Mouse (Mus musculus): Measurements from ENCODE around the gene Adk. TPM values are rescaled to one million over a fixed set of nuclear protein-coding genes. Genes with fewer than 3 reads are reported as not detected.

Adk gene
- total and polyA plus RNA-seq, 3 experiments: 69.0 to 479 (median 102) TPM

DNA sequence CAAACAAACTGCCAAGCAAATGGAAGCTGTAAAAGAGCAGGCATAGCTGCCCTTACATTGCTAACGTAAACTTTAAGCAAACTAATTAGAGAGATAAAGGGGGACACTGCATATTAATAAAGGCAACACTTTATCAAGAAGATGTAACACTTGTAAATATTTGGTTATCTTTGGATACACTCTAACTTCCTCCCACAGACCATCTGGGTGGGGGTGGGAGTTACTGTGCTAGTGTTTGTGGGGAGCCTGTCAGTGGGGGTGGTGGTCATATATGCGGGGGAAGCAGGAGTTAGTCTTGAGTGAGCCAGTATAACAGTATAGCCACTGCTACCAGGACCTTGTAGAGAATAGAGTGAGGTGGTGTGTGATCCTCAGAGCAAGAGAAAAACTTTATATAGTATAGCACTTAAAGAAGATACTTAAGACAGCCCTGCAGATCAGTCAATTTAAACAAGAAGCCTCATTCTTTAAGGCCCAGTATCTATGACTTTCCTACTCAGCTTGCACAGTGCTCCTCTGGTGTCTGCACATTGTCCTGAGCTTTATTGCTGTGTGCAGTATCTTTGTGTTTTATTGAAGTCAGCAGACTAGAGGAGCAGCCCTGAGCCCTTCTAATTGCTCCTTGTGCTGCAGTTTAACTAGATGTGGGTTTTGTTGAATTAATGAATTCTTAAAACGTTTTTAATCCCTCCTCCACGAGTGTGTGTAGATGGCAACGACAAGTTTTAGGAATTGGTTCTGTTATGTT lies 10.6 kb downstream of the Adk start:
- peaks cover 4% of the 10 kb centered on the region; the same call in 1 of the 2 replicates for H3K79me2 ChIP-seq (ENCODE audit: control insufficient read depth, insufficient read depth, low read length, poor library complexity)
- H3K36me3 ChIP-seq (ENCODE audit: control insufficient read depth in 1 of 2, insufficient read depth in 2 of 2, low read length in 2 of 2): peaks cover 0 to 60% of the 10 kb centered on the region in 2 experiments; a peak in 2 of 4 replicates
- peaks cover 23 to 43% of the 10 kb centered on the region in 2 experiments for H3K4me1 ChIP-seq (ENCODE audit: control insufficient read depth in 1 of 2, insufficient read depth in 2 of 2, low read length in 2 of 2)
- H3K9ac ChIP-seq (ENCODE audit: control insufficient read depth, low read depth, low read length, poor library complexity, severe bottlenecking): 0 out of 2 replicates have a peak overlapping the region, but pooled peaks have one; percentile 25
- no peaks in the 10 kb centered on the region for H3K27me3 ChIP-seq (ENCODE audit: control insufficient read depth in 1 of 2, insufficient read depth in 2 of 2, low read length in 2 of 2)
- H3K4me3 ChIP-seq (ENCODE audit: control insufficient read depth in 1 of 2, insufficient read depth in 1 of 2, low read depth in 2 of 2, low read length in 2 of 2): peak overlapping the region in 1 of 2 experiments; percentile 5; a peak in 1 of 4 replicates
- H3K27ac ChIP-seq (ENCODE audit: control insufficient read depth, low read depth, low read length): peak overlapping the region; percentile 77
- peak; percentile 73 for DNase-seq (ENCODE audit: low read depth, low spot score)
- TF ChIP-seq POLR2A (IDR thresholded peaks at IDR 0.05; ENCODE audit: control insufficient read depth in 1 of 2, insufficient read depth in 1 of 2, low read depth in 1 of 2, low read length in 2 of 2, poor library complexity in 1 of 2) (no peak), JUND (IDR thresholded peaks at IDR 0.05; ENCODE audit: low read depth, low read length) (no peak), NELFE (IDR thresholded peaks at IDR 0.05; ENCODE audit: low read depth, low read length) (no peak), TCF12 (IDR thresholded peaks at IDR 0.05; ENCODE audit: low read depth, low read length) (peak; percentile 74), TAL1 (IDR thresholded peaks at IDR 0.05; ENCODE audit: low read length) (peak; percentile 55), GATA1 (IDR thresholded peaks at IDR 0.05; ENCODE audit: low read depth, low read length) (peak; percentile 53; the same call in 1 of the 2 replicates), ZNF384 (IDR thresholded peaks at IDR 0.05; ENCODE audit: low read depth, low read length) (no peak), TBP (IDR thresholded peaks at IDR 0.05; ENCODE audit: low read depth, low read length) (no peak), EP300 (IDR thresholded peaks at IDR 0.05; ENCODE audit: low read depth in 1 of 2, low read length in 2 of 2) (peak; percentile 65 to 84), SIN3A (IDR thresholded peaks at IDR 0.05; ENCODE audit: low read length) (peak; percentile 64; the same call in 1 of the 2 replicates), NRF1 (IDR thresholded peaks at IDR 0.05; ENCODE audit: insufficient read depth, low read depth, low read length, poor library complexity, severe bottlenecking) (no peak), POLR2AphosphoS2 (IDR thresholded peaks at IDR 0.05; ENCODE audit: low read length) (no peak), KAT2A (conservative IDR thresholded peaks at IDR 0.05; ENCODE audit: low read depth, low read length) (no peak), RCOR1 (IDR thresholded peaks at IDR 0.05; ENCODE audit: low read depth, low read length) (no peak), MEF2A (IDR thresholded peaks at IDR 0.05; ENCODE audit: extremely low read depth, insufficient replicate concordance, low read depth, low read length, poor library complexity, severe bottlenecking) (no peak), ZMIZ1 (IDR thresholded peaks at IDR 0.05; ENCODE audit: low read depth, low read length) (no peak), MXI1 (IDR thresholded peaks at IDR 0.05; ENCODE audit: low read depth, low read length) (0 out of 2 replicates have a peak, but pooled peaks have one; percentile 24), CHD1 (IDR thresholded peaks at IDR 0.05; ENCODE audit: low read depth, low read length) (no peak), MAX (IDR thresholded peaks at IDR 0.05; ENCODE audit: low read length) (no peak; the same call in 1 of the 2 replicates), SMC3 (IDR thresholded peaks at IDR 0.05; ENCODE audit: low read depth, low read length) (no peak), ETS1 (IDR thresholded peaks at IDR 0.05; ENCODE audit: low read depth, low read length) (peak; percentile 83), RAD21 (IDR thresholded peaks at IDR 0.05; ENCODE audit: low read depth, low read length) (no peak), USF1 (IDR thresholded peaks at IDR 0.05; ENCODE audit: low read depth, low read length) (no peak), ELF1 (IDR thresholded peaks at IDR 0.05; ENCODE audit: low read depth, low read length) (no peak), HCFC1 (IDR thresholded peaks at IDR 0.05; ENCODE audit: low read depth, low read length) (no peak), CTCF (IDR thresholded peaks at IDR 0.05 in 2 of 3, conservative IDR thresholded peaks at IDR 0.05 in 1 of 3; ENCODE audit: control insufficient read depth in 1 of 3, insufficient read depth in 1 of 3, low read depth in 2 of 3, low read length in 3 of 3, poor library complexity in 1 of 3, severe bottlenecking in 1 of 3) (no peak)
- no peaks in the 10 kb centered on the region for H3K9me3 ChIP-seq (replicated peaks; ENCODE audit: insufficient read depth, low read length)
